Mouse (Mus musculus): ENCODE measurements around the gene Tnrc6b. TPM values are rescaled to one million over a fixed set of nuclear protein-coding genes. Genes with fewer than 3 reads are reported as not detected.

Tnrc6b gene
- polyA plus RNA-seq, 1 experiment from 2014 or later: 10.1 TPM

DNA sequence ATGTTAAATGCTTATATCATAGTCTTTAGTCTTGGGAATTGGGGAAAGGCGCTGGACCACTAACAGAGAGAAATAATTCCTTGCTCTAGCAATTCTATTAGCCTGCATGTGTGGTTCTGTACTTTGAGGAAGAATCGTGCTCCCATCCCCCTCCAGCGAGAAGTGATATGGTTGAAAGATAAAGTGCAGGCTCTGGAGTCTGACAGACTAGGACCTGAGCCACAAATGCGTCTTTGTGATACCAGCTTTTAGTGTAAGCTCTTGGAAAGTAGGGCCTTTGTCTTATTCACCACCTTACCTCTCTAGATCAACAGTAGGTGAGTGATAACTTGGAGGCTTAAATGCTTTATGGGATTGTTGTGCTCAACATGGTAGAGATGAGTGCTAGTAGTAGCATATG is 270.1 kb downstream of the Tnrc6b start:
- no peak overlapping the region for H3K9ac ChIP-seq (replicated peaks; ENCODE audit: low read depth)
- H3K27ac ChIP-seq (ENCODE audit: low read length): no peak overlapping the region
- no peaks in the 10 kb centered on the region for H3K9me3 ChIP-seq (ENCODE audit: low read length)
- no peak overlapping the region for H3K4me2 ChIP-seq (replicated peaks; ENCODE audit: low read depth, low read length)
- no peak for DNase-seq (ENCODE audit: low spot score)
- H3K4me3 ChIP-seq (ENCODE audit: low read depth, low read length): no peak overlapping the region
- H3K4me1 ChIP-seq (ENCODE audit: insufficient read depth, low read depth, low read length): peaks cover 5% of the 10 kb centered on the region; the same call in 1 of the 2 replicates
- no peak for ATAC-seq
- 87% methylated on average over 4 of the region's 4 CpGs for WGBS
- H3K27me3 ChIP-seq (replicated peaks; ENCODE audit: insufficient read depth, low read length): no peaks in the 10 kb centered on the region
- no peak for TF ChIP-seq CTCF (IDR thresholded peaks at IDR 0.05)
- no peak for TF ChIP-seq EP300 (IDR thresholded peaks at IDR 0.05)
- no peaks in the 10 kb centered on the region for H3K36me3 ChIP-seq (ENCODE audit: insufficient read depth, low read length)

DNA sequence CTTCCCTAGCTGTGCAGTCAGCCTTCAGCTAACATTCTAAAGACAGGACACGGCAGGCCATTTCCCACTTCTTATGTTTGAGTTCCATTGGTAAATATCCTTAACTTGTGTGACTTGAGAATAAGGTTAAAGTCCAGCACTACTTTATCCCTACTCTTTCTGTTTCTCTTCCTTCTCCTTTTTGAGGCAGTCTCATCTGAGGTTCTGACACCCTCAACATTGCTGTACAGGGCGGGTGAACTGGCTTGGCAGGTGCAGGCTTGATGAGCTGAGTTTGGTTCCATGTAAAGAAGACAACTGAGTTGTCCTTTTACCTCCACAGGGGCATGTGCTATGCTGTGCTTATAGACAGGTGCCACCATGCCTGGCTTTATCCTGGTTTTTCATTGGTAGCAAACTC is 272.2 kb downstream of the Tnrc6b start:
- Histone ChIP-seq H3K36me3 (ENCODE audit: insufficient read depth, low read length) (no peaks in the 10 kb centered on the region), H3K4me1 (ENCODE audit: insufficient read depth, low read depth, low read length) (peaks cover 5% of the 10 kb centered on the region; the same call in 1 of the 2 replicates), H3K4me3 (ENCODE audit: low read depth, low read length) (no peak overlapping the region), H3K9me3 (ENCODE audit: low read length) (no peaks in the 10 kb centered on the region), H3K27ac (ENCODE audit: low read length) (no peak overlapping the region), H3K27me3 (replicated peaks; ENCODE audit: insufficient read depth, low read length) (no peaks in the 10 kb centered on the region), H3K9ac (replicated peaks; ENCODE audit: low read depth) (no peak overlapping the region), H3K4me2 (replicated peaks; ENCODE audit: low read depth, low read length) (no peak overlapping the region)
- TF ChIP-seq EP300 (IDR thresholded peaks at IDR 0.05): no peak
- ATAC-seq (no peak), DNase-seq (ENCODE audit: low spot score) (no peak)
- WGBS: 68% methylated on average over 2 of the region's 2 CpGs

DNA sequence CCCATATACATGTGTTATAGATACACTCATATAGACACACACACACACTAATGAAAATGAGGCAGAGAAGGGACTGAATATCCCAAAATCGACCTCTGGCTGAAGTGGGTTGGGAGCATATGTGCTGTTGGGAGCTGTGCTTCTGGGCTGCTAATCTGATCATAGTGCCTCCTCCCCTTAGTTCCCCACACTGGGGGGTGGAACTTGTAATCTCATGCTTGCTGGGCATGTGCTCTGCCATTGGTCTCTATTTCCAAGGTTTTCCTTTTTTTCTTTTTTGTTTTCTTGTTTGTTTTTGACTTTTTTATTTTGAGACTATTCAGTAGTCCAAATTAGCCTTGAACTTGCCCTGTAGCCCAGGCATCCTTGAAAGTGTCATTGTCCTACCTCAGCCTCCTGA is 277.2 kb downstream of the Tnrc6b start:
- WGBS: 33% methylated on average over 1 of the region's 1 CpGs
- no peak overlapping the region for H3K4me3 ChIP-seq (ENCODE audit: low read depth, low read length)
- 0 out of 2 replicates have a peak overlapping the region, but pooled peaks have one; percentile 1 for H3K27ac ChIP-seq (ENCODE audit: low read length)
- no peaks in the 10 kb centered on the region for H3K27me3 ChIP-seq (replicated peaks; ENCODE audit: insufficient read depth, low read length)
- no peak overlapping the region for H3K4me2 ChIP-seq (replicated peaks; ENCODE audit: low read depth, low read length)
- H3K9me3 ChIP-seq (ENCODE audit: low read length): no peaks in the 10 kb centered on the region
- DNase-seq (ENCODE audit: low spot score) (no peak), ATAC-seq (no peak)
- H3K9ac ChIP-seq (replicated peaks; ENCODE audit: low read depth): no peak overlapping the region
- H3K36me3 ChIP-seq (ENCODE audit: insufficient read depth, low read length): no peaks in the 10 kb centered on the region
- no peaks in the 10 kb centered on the region for H3K4me1 ChIP-seq (ENCODE audit: insufficient read depth, low read depth, low read length)
- no peak for TF ChIP-seq CTCF (IDR thresholded peaks at IDR 0.05)
- no peak for TF ChIP-seq EP300 (IDR thresholded peaks at IDR 0.05)

DNA sequence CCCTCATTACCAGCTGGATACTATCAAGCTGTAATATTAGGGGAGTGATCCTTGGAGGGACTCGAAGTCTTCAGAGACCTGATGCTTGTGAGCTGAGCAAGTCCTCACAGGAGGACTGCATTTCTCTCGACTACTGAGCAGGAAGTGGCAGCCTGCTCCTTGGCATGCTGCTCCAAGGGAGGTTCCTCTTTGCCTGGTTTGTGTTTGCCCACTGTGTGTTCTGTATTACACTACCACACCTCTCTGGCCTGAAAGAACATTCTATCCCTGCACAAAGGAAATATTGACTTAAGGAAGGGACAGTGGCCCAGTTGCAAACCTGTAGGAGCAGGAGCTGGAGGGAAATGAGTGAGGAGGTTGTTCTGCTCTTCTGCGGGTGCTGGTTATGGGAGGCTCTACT is 278.6 kb downstream of the Tnrc6b start:
- TF ChIP-seq CTCF (IDR thresholded peaks at IDR 0.05): no peak
- peak; percentile 97 for TF ChIP-seq EP300 (IDR thresholded peaks at IDR 0.05)
- no peak overlapping the region for H3K9ac ChIP-seq (replicated peaks; ENCODE audit: low read depth)
- no peaks in the 10 kb centered on the region for H3K4me1 ChIP-seq (ENCODE audit: insufficient read depth, low read depth, low read length)
- peak overlapping the region; percentile 78 for H3K27ac ChIP-seq (ENCODE audit: low read length)
- H3K27me3 ChIP-seq (replicated peaks; ENCODE audit: insufficient read depth, low read length): no peaks in the 10 kb centered on the region
- DNase-seq (ENCODE audit: low spot score): peak; percentile 90
- peak; percentile 97 for ATAC-seq
- H3K4me3 ChIP-seq (ENCODE audit: low read depth, low read length): no peak overlapping the region
- no peaks in the 10 kb centered on the region for H3K9me3 ChIP-seq (ENCODE audit: low read length)
- 28% methylated on average over 3 of the region's 3 CpGs for WGBS
- no peak overlapping the region for H3K4me2 ChIP-seq (replicated peaks; ENCODE audit: low read depth, low read length)
- H3K36me3 ChIP-seq (ENCODE audit: insufficient read depth, low read length): no peaks in the 10 kb centered on the region

Small RNA genes within 50 kb of the gene (microRNA-seq; reads per million reads assigned to microRNA genes)
- gene Mir5113: 5.1 reads per million, percentile 15 among the genes with 10 or more reads in this experiment

Other genes starting within 250 kb of the Tnrc6b start
- gene Enthd1, start 146.2 kb upstream of the Tnrc6b start, polyA plus RNA-seq (2015; fragmentation: Nextera tagmentation; extraction: Ambion mirVana): not detected in 2 replicates
- 1.9 and 2.2 TPM in 2 replicates for gene Grap2, start 138.7 kb upstream of the Tnrc6b start, polyA plus RNA-seq (2015; fragmentation: Nextera tagmentation; extraction: Ambion mirVana)
- gene Fam83f, start 39.5 kb upstream of the Tnrc6b start, polyA plus RNA-seq (2015; fragmentation: Nextera tagmentation; extraction: Ambion mirVana): 0.73 and 0.80 TPM in 2 replicates
- 51.9 and 62.6 TPM in 2 replicates for gene Adsl, start 237.2 kb downstream of the Tnrc6b start, polyA plus RNA-seq (2015; fragmentation: Nextera tagmentation; extraction: Ambion mirVana)

Data from lung, postnatal 0 days (tissue).